Comparison of ENCODE assay signal across 10 mouse cellular contexts in the genomic region with DNA sequence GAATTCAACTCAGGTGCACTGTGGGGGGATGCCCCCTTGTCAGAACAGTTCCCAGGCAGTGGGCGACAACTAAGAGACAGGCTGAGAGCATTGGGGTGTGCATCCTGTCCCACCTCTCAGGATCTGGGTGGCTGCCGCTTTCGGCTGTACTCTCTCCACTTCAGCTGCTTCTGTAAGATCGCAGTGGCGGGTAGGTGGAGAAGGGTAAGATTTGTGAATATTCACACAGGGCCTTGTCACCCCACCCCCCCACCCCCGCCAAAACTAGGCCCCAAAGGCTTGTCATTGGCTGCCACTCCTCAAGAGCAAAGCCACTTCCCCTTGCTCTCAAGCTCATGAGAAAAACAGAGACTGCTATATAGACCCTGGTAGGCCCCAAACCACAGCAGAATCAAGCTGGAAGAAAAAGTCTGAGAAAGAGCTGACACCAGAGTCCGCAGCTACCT. TPM values are rescaled to one million over a fixed set of nuclear protein-coding genes. Genes with fewer than 3 reads are reported as not detected.
DNase-seq lines count a peak whose midpoint lies in the region; ATAC-seq lines count a peak whose summit lies in the region.
"Had no signal": no experiment of that assay in that cellular context is flagged by ENCODE, and none has a peak within 500 bp of the region (broad histone marks: within the 10 kb centered on the region; RNA-seq: fewer than 3 reads in every experiment).

No protein-coding gene starts in this region.

- H3K27ac ChIP-seq in limb, embryonic 15.5 days = peak overlapping the region; percentile 33; the same call in 1 of the 2 replicates
- H3K27ac ChIP-seq in limb, embryonic 10.5 days = no peak overlapping the region
- no peak overlapping the region for H3K27ac ChIP-seq in intestine, embryonic 16.5 days (ENCODE audit: low read length)

- no peaks in the 10 kb centered on the region for H3K27me3 ChIP-seq in limb, embryonic 15.5 days
- H3K27me3 ChIP-seq in limb, embryonic 10.5 days (ENCODE audit: low read depth, poor library complexity, severe bottlenecking) = peaks cover 5% of the 10 kb centered on the region; the same call in 1 of the 2 replicates
- no peaks in the 10 kb centered on the region for H3K27me3 ChIP-seq in intestine, embryonic 16.5 days (replicated peaks; ENCODE audit: control insufficient read depth, insufficient read depth, low read length)

- ATAC-seq in limb, embryonic 15.5 days (ENCODE audit: insufficient number of reproducible peaks, low FRiP score, low TSS enrichment, low read depth) = no peak
- ATAC-seq in granulocyte monocyte progenitor cell, adult 5-6 weeks (replicated peaks; ENCODE audit: poor library complexity, severe bottlenecking) = peak; percentile 45
- ATAC-seq in monocyte, adult 5-6 weeks (replicated peaks; ENCODE audit: insufficient number of reproducible peaks, low FRiP score, low TSS enrichment, poor library complexity, severe bottlenecking) = peak; percentile 55
- no peak for ATAC-seq in intestine, embryonic 16.5 days
- ATAC-seq: forebrain, postnatal 0 days had no signal

- H3K4me2 ChIP-seq in limb, embryonic 15.5 days = no peak overlapping the region
- H3K4me2 ChIP-seq in intestine, embryonic 16.5 days (ENCODE audit: low read depth, low read length) = no peak overlapping the region

- H3K4me1 ChIP-seq in limb, embryonic 15.5 days = no peaks in the 10 kb centered on the region
- peaks cover 4% of the 10 kb centered on the region for H3K4me1 ChIP-seq in limb, embryonic 10.5 days
- H3K4me1 ChIP-seq in intestine, embryonic 16.5 days (ENCODE audit: control insufficient read depth, insufficient read depth, low read length) = no peaks in the 10 kb centered on the region

- whole genome bisulfite sequencing in limb, embryonic 15.5 days = 75% methylated on average over 7 of the region's 7 CpGs
- 79% methylated on average over 7 of the region's 7 CpGs for WGBS in limb, embryonic 10.5 days
- WGBS in intestine, embryonic 16.5 days = 85% methylated on average over 7 of the region's 7 CpGs

- no peak for DNase-seq in limb, embryonic 10.5 days (ENCODE audit: low spot score)
- DNase-seq in thymus, postnatal 14 days = peak; percentile 78
- DNase-seq in kidney, postnatal 36 days = no peak
- DNase-seq in heart, postnatal 4 days = no peak
- DNase-seq: forebrain, postnatal 0 days; kidney, adult 9 months had no signal

- no peaks in the 10 kb centered on the region for H3K36me3 ChIP-seq in limb, embryonic 15.5 days
- H3K36me3 ChIP-seq in limb, embryonic 10.5 days = no peaks in the 10 kb centered on the region
- H3K36me3 ChIP-seq in intestine, embryonic 16.5 days (ENCODE audit: control insufficient read depth, insufficient read depth, low read length) = no peaks in the 10 kb centered on the region

- H3K9ac ChIP-seq in limb, embryonic 15.5 days = no peak overlapping the region
- no peak overlapping the region for H3K9ac ChIP-seq in intestine, embryonic 16.5 days (ENCODE audit: low read depth, low read length)
- H3K9ac ChIP-seq: forebrain, postnatal 0 days had no signal

- H3K9me3 ChIP-seq in limb, embryonic 15.5 days = no peaks in the 10 kb centered on the region
- no peaks in the 10 kb centered on the region for H3K9me3 ChIP-seq in limb, embryonic 10.5 days (replicated peaks)
- H3K9me3 ChIP-seq in intestine, embryonic 16.5 days (ENCODE audit: control insufficient read depth, low read length) = no peaks in the 10 kb centered on the region

- no peak overlapping the region for H3K4me3 ChIP-seq in limb, embryonic 15.5 days
- H3K4me3 ChIP-seq in limb, embryonic 10.5 days = no peak overlapping the region
- H3K4me3 ChIP-seq in intestine, embryonic 16.5 days (ENCODE audit: low read length) = no peak overlapping the region

RNA-seq across cellular contexts. Expression of gene Sash3, which starts 1.5 kb away (rescaled TPM):
- 4.0 and 4.1 TPM in 2 replicates for polyA plus RNA-seq in limb, embryonic 15.5 days (2015; fragmentation: Nextera tagmentation; extraction: Ambion mirVana)
- polyA plus RNA-seq in limb, embryonic 10.5 days (2016; fragmentation: Nextera tagmentation; extraction: Ambion mirVana) = 0.75 and 0.87 TPM in 2 replicates
- total RNA-seq in granulocyte monocyte progenitor cell, adult 5-6 weeks (2014; fragmentation: Nextera tagmentation) = 58.7 and 63.8 TPM in 2 replicates
- total RNA-seq in granulocyte monocyte progenitor cell, adult 5-6 weeks (2017) = 74.4 and 84.7 TPM in 2 replicates
- total RNA-seq in monocyte, adult 5-6 weeks (2017) = 193 to 270 TPM (median 209 TPM) in 3 replicates
- 1 to 10 TPM in 1 of 2 experiments, under 1 TPM in 1; 0.52 to 1.1 TPM for total RNA-seq in heart, postnatal 4 days (2021)
- polyA plus RNA-seq in intestine, embryonic 16.5 days (2015; fragmentation: Nextera tagmentation; extraction: Ambion mirVana) = 3.8 and 3.9 TPM in 2 replicates

RNA-seq across cellular contexts. Expression of gene Xpnpep2, which starts 39.2 kb away (rescaled TPM):
- 5.7 and 5.8 TPM in 2 replicates for polyA plus RNA-seq in limb, embryonic 15.5 days (2015; fragmentation: Nextera tagmentation; extraction: Ambion mirVana)
- 0.43 and 2.6 TPM in 2 replicates for polyA plus RNA-seq in limb, embryonic 10.5 days (2016; fragmentation: Nextera tagmentation; extraction: Ambion mirVana)
- not detected in 2 replicates for total RNA-seq in granulocyte monocyte progenitor cell, adult 5-6 weeks (2014; fragmentation: Nextera tagmentation)
- not detected in 2 replicates for total RNA-seq in granulocyte monocyte progenitor cell, adult 5-6 weeks (2017)
- total RNA-seq in monocyte, adult 5-6 weeks (2017) = not detected in 3 replicates
- total RNA-seq in heart, postnatal 4 days (2021) = 1 to 10 TPM; 1.1 to 1.3 TPM
- polyA plus RNA-seq in intestine, embryonic 16.5 days (2015; fragmentation: Nextera tagmentation; extraction: Ambion mirVana) = 5.9 and 6.8 TPM in 2 replicates

Comparison
In these comparisons a context has a peak if more than half of its experiments do, and no peak if none do; other contexts are left out.
1. ATAC-seq: peak in granulocyte monocyte progenitor cell, adult 5-6 weeks (single experiment) and monocyte, adult 5-6 weeks (single experiment); none in limb, embryonic 15.5 days (single experiment) and intestine, embryonic 16.5 days (single experiment).
2. RNA of gene Sash3, which starts 1.5 kb away (total RNA-seq): 193 to 270 TPM in monocyte, adult 5-6 weeks and 58.7 to 84.7 TPM in granulocyte monocyte progenitor cell, adult 5-6 weeks; 0.52 to 1.1 TPM in heart, postnatal 4 days; every median in the first group is over 10 times any median in the second.